Mouse (Mus musculus) cerebellum, adult 9-11 months (tissue): ENCODE data around the gene Ercc4.

Experiments
- DNase-seq: peaks from one replicate; pipeline ENCODE4 v3.0.0; 2022

Ercc4 gene

GRCm38 (mm10) chr16:13199204-13199603 lies 89.7 kb downstream of the Ercc4 start:
- no peak for DNase-seq
